Mouse (Mus musculus): ENCODE measurements around the gene Aunip. TPM values are rescaled to one million over a fixed set of nuclear protein-coding genes. Genes with fewer than 3 reads are reported as not detected.
A peak's percentile ranks its signal among the peaks of the same experiment; 100 is the strongest.

Aunip gene
- polyA plus RNA-seq, 1 experiment from 2014 or later, result 4.2 TPM

- WGBS, result under 1% methylated on average over 60 of the region's 71 CpGs
- H3K27me3 ChIP-seq (replicated peaks; ENCODE audit: control insufficient read depth, insufficient read depth, low read length), result no peaks in the 10 kb centered on the region
- H3K27ac ChIP-seq (ENCODE audit: low read length), result peak within 1 kb of the TSS; percentile 73
- peaks cover 11% of the 10 kb centered on the region for H3K36me3 ChIP-seq (ENCODE audit: control insufficient read depth, insufficient read depth)
- ATAC-seq, result peak; percentile 98
- no peaks in the 10 kb centered on the region for H3K9me3 ChIP-seq (ENCODE audit: control insufficient read depth, low read length)
- H3K4me1 ChIP-seq (replicated peaks; ENCODE audit: control insufficient read depth, insufficient read depth, low read length), result peaks cover 17% of the 10 kb centered on the region
- H3K4me2 ChIP-seq (ENCODE audit: low read length), result peak within 1 kb of the TSS; percentile 99
- H3K9ac ChIP-seq (replicated peaks; ENCODE audit: low read depth, low read length), result peak within 1 kb of the TSS; percentile 82
- peak within 1 kb of the TSS; percentile 96 for H3K4me3 ChIP-seq (replicated peaks; ENCODE audit: low read length)
Measured at GRCm38 (mm10) chr4:134534932-134535786, 24.4 kb downstream of the Aunip start, which contains the start of gene Mtfr1l. Gene Mtfr1l, minus strand, starts transcription at chr4:134535387.

- ATAC-seq, result no peak; the same call in 1 of the 2 replicates
- 3% methylated on average over 8 of the region's 8 CpGs for WGBS
- no peak overlapping the region for H3K27ac ChIP-seq (ENCODE audit: low read length)
- H3K4me2 ChIP-seq (ENCODE audit: low read length), result peak overlapping the region; percentile 99
- H3K27me3 ChIP-seq (replicated peaks; ENCODE audit: control insufficient read depth, insufficient read depth, low read length), result no peaks in the 10 kb centered on the region
- no peaks in the 10 kb centered on the region for H3K9me3 ChIP-seq (ENCODE audit: control insufficient read depth, low read length)
- peaks cover 7% of the 10 kb centered on the region for H3K36me3 ChIP-seq (ENCODE audit: control insufficient read depth, insufficient read depth)
- H3K4me3 ChIP-seq (replicated peaks; ENCODE audit: low read length), result peak overlapping the region; percentile 96
- peaks cover 17% of the 10 kb centered on the region for H3K4me1 ChIP-seq (replicated peaks; ENCODE audit: control insufficient read depth, insufficient read depth, low read length)
- H3K9ac ChIP-seq (replicated peaks; ENCODE audit: low read depth, low read length), result peak overlapping the region; percentile 48
Measured at GRCm38 (mm10) chr4:134535787-134536151, 25.0 kb downstream of the Aunip start.

GRCm38 (mm10) chr4:134538997-134539580 lies 28.3 kb downstream of the Aunip start:
- no peaks in the 10 kb centered on the region for H3K27me3 ChIP-seq (replicated peaks; ENCODE audit: control insufficient read depth, insufficient read depth, low read length)
- no peak overlapping the region for H3K9ac ChIP-seq (replicated peaks; ENCODE audit: low read depth, low read length)
- H3K9me3 ChIP-seq (ENCODE audit: control insufficient read depth, low read length), result no peaks in the 10 kb centered on the region
- ATAC-seq, result no peak
- no peak overlapping the region for H3K27ac ChIP-seq (ENCODE audit: low read length)
- no peak overlapping the region for H3K4me2 ChIP-seq (ENCODE audit: low read length)
- H3K4me1 ChIP-seq (replicated peaks; ENCODE audit: control insufficient read depth, insufficient read depth, low read length), result peaks cover 10% of the 10 kb centered on the region
- H3K4me3 ChIP-seq (replicated peaks; ENCODE audit: low read length), result no peak overlapping the region
- peaks cover 16% of the 10 kb centered on the region for H3K36me3 ChIP-seq (ENCODE audit: control insufficient read depth, insufficient read depth)
- 68% methylated on average over 10 of the region's 10 CpGs for WGBS

GRCm38 (mm10) chr4:134542726-134543125 lies 31.9 kb downstream of the Aunip start:
- no peaks in the 10 kb centered on the region for H3K9me3 ChIP-seq (ENCODE audit: control insufficient read depth, low read length)
- no peak overlapping the region for H3K27ac ChIP-seq (ENCODE audit: low read length)
- H3K4me1 ChIP-seq (replicated peaks; ENCODE audit: control insufficient read depth, insufficient read depth, low read length), result peaks cover 6% of the 10 kb centered on the region
- no peak overlapping the region for H3K4me3 ChIP-seq (replicated peaks; ENCODE audit: low read length)
- no peaks in the 10 kb centered on the region for H3K27me3 ChIP-seq (replicated peaks; ENCODE audit: control insufficient read depth, insufficient read depth, low read length)
- H3K9ac ChIP-seq (replicated peaks; ENCODE audit: low read depth, low read length), result no peak overlapping the region
- no peak overlapping the region for H3K4me2 ChIP-seq (ENCODE audit: low read length)
- no peak for ATAC-seq
- WGBS, result 94% methylated on average over 9 of the region's 9 CpGs
- peaks cover 32% of the 10 kb centered on the region for H3K36me3 ChIP-seq (ENCODE audit: control insufficient read depth, insufficient read depth)

- Histone ChIP-seq H3K4me3 (replicated peaks; ENCODE audit: low read length) (no peak overlapping the region), H3K9ac (replicated peaks; ENCODE audit: low read depth, low read length) (no peak overlapping the region), H3K27me3 (replicated peaks; ENCODE audit: control insufficient read depth, insufficient read depth, low read length) (no peaks in the 10 kb centered on the region), H3K36me3 (ENCODE audit: control insufficient read depth, insufficient read depth) (peaks cover 32% of the 10 kb centered on the region), H3K4me1 (replicated peaks; ENCODE audit: control insufficient read depth, insufficient read depth, low read length) (peaks cover 10% of the 10 kb centered on the region), H3K4me2 (ENCODE audit: low read length) (no peak overlapping the region), H3K9me3 (ENCODE audit: control insufficient read depth, low read length) (no peaks in the 10 kb centered on the region), H3K27ac (ENCODE audit: low read length) (no peak overlapping the region)
- peak; percentile 83 for ATAC-seq
- WGBS, result 6% methylated on average over 5 of the region's 5 CpGs
Measured at GRCm38 (mm10) chr4:134543261-134543660, 32.5 kb downstream of the Aunip start.

- 64% methylated on average over 9 of the region's 9 CpGs for WGBS
- no peak overlapping the region for H3K27ac ChIP-seq (ENCODE audit: low read length)
Measured at GRCm38 (mm10) chr4:134546814-134547705, 36.3 kb downstream of the Aunip start.

GRCm38 (mm10) chr4:134548169-134548938 lies 37.6 kb downstream of the Aunip start:
- Histone ChIP-seq H3K9me3 (ENCODE audit: control insufficient read depth, low read length) (peaks cover 6% of the 10 kb centered on the region), H3K27me3 (replicated peaks; ENCODE audit: control insufficient read depth, insufficient read depth, low read length) (no peaks in the 10 kb centered on the region), H3K36me3 (ENCODE audit: control insufficient read depth, insufficient read depth) (peaks cover 26% of the 10 kb centered on the region), H3K4me3 (replicated peaks; ENCODE audit: low read length) (no peak overlapping the region), H3K9ac (replicated peaks; ENCODE audit: low read depth, low read length) (no peak overlapping the region), H3K4me1 (replicated peaks; ENCODE audit: control insufficient read depth, insufficient read depth, low read length) (peaks cover 28% of the 10 kb centered on the region), H3K27ac (ENCODE audit: low read length) (no peak overlapping the region), H3K4me2 (ENCODE audit: low read length) (no peak overlapping the region)
- ATAC-seq, result no peak
- WGBS, result 61% methylated on average over 18 of the region's 18 CpGs

More at GRCm38 (mm10) chr4:134546814-134547705, 36.3 kb downstream of the Aunip start:
- no peaks in the 10 kb centered on the region for H3K27me3 ChIP-seq (replicated peaks; ENCODE audit: control insufficient read depth, insufficient read depth, low read length)
- ATAC-seq, result no peak
- no peak overlapping the region for H3K9ac ChIP-seq (replicated peaks; ENCODE audit: low read depth, low read length)
- H3K4me2 ChIP-seq (ENCODE audit: low read length), result no peak overlapping the region
- peaks cover 31% of the 10 kb centered on the region for H3K36me3 ChIP-seq (ENCODE audit: control insufficient read depth, insufficient read depth)
- H3K9me3 ChIP-seq (ENCODE audit: control insufficient read depth, low read length), result peaks cover 6% of the 10 kb centered on the region
- peaks cover 24% of the 10 kb centered on the region for H3K4me1 ChIP-seq (replicated peaks; ENCODE audit: control insufficient read depth, insufficient read depth, low read length)
- no peak overlapping the region for H3K4me3 ChIP-seq (replicated peaks; ENCODE audit: low read length)

- Histone ChIP-seq H3K4me1 (replicated peaks; ENCODE audit: control insufficient read depth, insufficient read depth, low read length) (peaks cover 28% of the 10 kb centered on the region), H3K9me3 (ENCODE audit: control insufficient read depth, low read length) (peaks cover 6% of the 10 kb centered on the region), H3K4me3 (replicated peaks; ENCODE audit: low read length) (no peak overlapping the region), H3K9ac (replicated peaks; ENCODE audit: low read depth, low read length) (no peak overlapping the region), H3K4me2 (ENCODE audit: low read length) (no peak overlapping the region), H3K27ac (ENCODE audit: low read length) (no peak overlapping the region), H3K36me3 (ENCODE audit: control insufficient read depth, insufficient read depth) (peaks cover 22% of the 10 kb centered on the region), H3K27me3 (replicated peaks; ENCODE audit: control insufficient read depth, insufficient read depth, low read length) (no peaks in the 10 kb centered on the region)
- ATAC-seq, result no peak
- WGBS, result 97% methylated on average over 8 of the region's 8 CpGs
Measured at GRCm38 (mm10) chr4:134549899-134550298, 39.1 kb downstream of the Aunip start.

Measured in forebrain, embryonic 16.5 days (tissue).